Mouse (Mus musculus) left cerebral cortex, adult 8-10 months (tissue): ENCODE results near the gene Ndufaf1. TPM values are rescaled to one million over a fixed set of nuclear protein-coding genes. Genes with fewer than 3 reads are reported as not detected.
"Not testable (repeated sequence)": the region's sequence is repeated elsewhere in the genome, so short reads cannot be mapped to it uniquely, and the experiment has no call there.

Experiments used
- DNase-seq, 2 experiments: peaks; one replicate each; pipeline ENCODE4 v3.0.0; 2022; ENCODE audit warnings: low spot score in 2 of 2
- total RNA-seq, 4 experiments: library from RNA; stranded (reverse); gene quantifications; 2 replicates each; pipeline ENCODE4 v1.2.4; 2022

The Ndufaf1 gene
- total RNA-seq, result 10 to 100 TPM; 28.7 to 31.9 (median 29.8) TPM

DNA sequence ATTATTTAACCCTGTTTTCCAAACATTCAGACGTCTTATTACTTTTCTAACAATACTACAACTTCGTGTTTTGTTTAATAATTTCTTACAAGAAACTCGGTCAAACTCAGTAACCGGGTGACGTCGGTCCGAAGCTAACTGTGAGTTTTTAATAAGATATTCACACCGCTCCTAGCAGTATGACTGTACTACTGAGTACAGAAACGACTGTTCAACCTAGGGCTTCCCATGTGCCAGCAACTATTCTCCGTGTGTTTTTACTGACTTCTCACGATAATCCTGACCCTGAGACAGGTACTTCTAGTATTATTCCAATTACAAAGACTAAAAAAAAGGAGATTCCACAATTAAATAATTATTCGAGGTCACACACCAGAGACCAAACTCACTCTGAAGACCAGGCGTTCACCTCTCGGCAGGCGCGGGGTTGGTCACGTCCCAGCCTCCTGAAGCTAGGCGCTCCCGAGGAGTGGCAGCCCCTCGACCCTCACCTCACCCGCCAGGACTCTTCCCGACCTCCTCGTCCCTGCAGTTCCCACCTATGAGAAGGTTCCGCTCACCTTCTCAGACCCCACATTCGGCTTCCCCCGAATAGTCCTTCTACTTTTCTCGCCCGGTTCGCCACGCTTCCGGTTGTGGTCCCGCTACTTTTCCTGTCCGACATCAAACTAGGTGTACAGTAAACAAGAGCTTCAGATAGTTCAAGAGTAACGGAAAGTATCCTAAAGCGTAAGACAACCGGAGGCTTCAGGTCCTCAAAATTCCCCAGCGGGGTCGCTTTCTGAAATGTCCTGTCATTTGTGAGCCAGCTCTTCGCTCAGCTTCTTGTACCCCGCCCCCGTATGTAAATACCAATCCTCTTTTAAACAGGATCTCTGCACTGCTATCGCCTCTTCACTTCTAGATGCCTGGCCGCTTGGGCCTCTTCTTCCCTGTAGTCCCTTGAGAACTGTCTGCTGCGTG is at the start of gene Ndufaf1:
Gene Ndufaf1 (minus strand): TSS at position 608 of the 963 bp plus-strand sequence.
- peak; percentile 43 to 88 for DNase-seq

DNA sequence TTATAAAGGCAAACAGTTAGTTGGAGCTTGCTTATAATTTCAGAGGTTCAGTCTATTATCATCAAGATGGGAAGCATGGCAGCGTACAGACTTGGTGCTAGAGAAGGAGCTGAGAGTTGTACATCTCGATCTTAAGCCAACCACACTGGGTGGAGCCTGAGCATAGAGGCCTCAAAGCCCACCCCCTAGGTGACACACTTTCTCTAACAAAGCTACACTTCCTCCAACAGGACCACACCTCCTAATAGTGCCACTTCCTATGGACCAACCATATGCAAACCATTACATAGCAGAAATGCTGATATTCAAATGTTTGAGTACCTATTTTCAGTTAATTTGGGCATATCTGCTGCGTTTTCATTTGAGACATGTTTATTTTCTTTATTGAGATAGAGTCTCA is 47.4 kb upstream of the Ndufaf1 start:
- DNase-seq, result no peak

GRCm38 (mm10) chr2:119707676-119708075 is 45.0 kb upstream of the Ndufaf1 start:
- DNase-seq, result no peak

GRCm38 (mm10) chr2:119703171-119703570 is 40.5 kb upstream of the Ndufaf1 start:
- DNase-seq, result no peak

GRCm38 (mm10) chr2:119699962-119700361 is 37.3 kb upstream of the Ndufaf1 start:
- no peak for DNase-seq

DNA sequence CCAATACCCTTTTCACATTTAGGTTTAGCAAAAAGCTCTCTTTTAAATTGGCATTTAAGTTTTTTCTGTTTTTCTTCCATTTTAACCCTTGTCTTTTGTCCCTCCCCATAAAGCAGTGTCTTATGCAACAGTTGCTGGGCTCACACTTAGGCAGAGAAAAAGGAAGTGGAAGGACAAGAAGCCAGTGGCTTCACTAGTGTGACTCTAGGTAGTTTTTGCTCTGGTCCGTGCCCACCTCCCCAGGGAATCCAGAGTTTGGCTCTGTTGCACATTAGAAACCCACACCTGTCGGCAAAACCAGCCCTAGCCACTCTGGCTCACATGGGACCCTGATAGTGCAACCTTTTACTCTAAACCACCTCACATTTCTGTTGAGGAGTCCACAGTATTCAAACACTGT is 35.8 kb upstream of the Ndufaf1 start:
- DNase-seq, result no peak

GRCm38 (mm10) chr2:119696111-119696510 is 33.5 kb upstream of the Ndufaf1 start:
- DNase-seq, result no peak

- DNase-seq, result no peak
Measured at GRCm38 (mm10) chr2:119694826-119695225, 32.2 kb upstream of the Ndufaf1 start.

- no peak for DNase-seq
Measured at GRCm38 (mm10) chr2:119692003-119692701, 29.5 kb upstream of the Ndufaf1 start.

GRCm38 (mm10) chr2:119683706-119684105 is 21.1 kb upstream of the Ndufaf1 start:
- DNase-seq, result no peak

DNA sequence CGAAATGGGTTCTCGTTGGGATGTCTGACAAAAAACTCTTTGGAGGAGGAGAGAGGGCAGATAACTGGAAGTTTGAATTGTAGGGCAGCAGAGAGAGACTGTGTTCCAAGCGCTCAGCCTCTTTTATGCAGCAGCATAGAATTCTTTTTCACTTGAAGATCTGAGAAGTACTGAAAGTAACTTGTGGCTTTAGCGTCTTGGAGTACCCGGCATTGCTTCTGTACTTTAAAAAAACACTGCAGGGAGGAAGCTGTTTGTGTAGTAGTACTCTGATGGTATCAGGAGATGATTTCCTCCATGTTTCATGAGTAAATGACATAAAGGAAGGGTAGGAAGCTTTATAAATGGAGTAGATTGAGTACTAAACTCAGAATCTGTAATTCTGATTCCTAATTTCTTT is 13.2 kb upstream of the Ndufaf1 start:
- no peak for DNase-seq

- DNase-seq, result no peak
Measured at GRCm38 (mm10) chr2:119675215-119675784, 12.7 kb upstream of the Ndufaf1 start.

GRCm38 (mm10) chr2:119674525-119675214 is 12.0 kb upstream of the Ndufaf1 start, which contains the start of gene Rtf1:
Gene Rtf1, plus strand, starts transcription at chr2:119675068.
- DNase-seq, result peak; percentile 82 to 84

DNA sequence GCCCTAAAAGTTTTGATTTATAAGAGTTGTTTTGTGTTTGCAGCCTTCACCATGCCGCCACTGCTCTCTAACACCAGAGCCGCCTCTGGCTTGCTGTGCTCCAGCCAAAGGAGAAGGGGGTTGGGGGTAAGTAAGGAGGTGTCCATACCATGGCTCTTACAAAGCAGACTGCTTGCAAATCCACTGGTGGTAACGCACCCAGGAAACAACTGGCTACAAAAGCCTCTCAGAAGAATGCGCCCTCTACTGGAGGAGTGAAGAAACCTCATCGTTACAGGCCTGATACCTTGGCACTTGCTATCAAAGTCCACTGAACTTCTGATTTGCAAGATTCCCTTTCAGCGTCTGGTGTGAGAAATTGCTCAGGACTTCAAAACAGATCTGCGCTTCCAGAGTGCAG is 6.4 kb upstream of the Ndufaf1 start:
- no peak for DNase-seq

DNA sequence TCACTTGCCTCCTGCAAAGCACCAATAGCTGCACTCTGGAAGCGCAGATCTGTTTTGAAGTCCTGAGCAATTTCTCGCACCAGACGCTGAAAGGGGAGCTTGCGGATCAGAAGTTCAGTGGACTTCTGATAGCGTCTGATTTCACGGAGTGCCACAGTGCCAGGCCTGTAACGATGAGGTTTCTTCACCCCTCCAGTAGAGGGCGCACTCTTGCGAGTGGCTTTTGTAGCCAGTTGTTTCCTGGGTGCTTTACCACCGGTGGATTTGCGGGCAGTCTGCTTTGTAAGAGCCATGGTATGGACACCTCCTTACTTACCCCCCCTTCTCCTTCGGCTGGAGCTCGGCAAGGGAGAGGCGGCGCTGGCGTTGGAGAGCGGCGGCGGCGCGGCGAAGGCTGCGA is 3.1 kb upstream of the Ndufaf1 start:
- DNase-seq, result not testable (repeated sequence)

- no peak for DNase-seq
Measured at GRCm38 (mm10) chr2:119644254-119644653, 18.4 kb downstream of the Ndufaf1 start.

DNA sequence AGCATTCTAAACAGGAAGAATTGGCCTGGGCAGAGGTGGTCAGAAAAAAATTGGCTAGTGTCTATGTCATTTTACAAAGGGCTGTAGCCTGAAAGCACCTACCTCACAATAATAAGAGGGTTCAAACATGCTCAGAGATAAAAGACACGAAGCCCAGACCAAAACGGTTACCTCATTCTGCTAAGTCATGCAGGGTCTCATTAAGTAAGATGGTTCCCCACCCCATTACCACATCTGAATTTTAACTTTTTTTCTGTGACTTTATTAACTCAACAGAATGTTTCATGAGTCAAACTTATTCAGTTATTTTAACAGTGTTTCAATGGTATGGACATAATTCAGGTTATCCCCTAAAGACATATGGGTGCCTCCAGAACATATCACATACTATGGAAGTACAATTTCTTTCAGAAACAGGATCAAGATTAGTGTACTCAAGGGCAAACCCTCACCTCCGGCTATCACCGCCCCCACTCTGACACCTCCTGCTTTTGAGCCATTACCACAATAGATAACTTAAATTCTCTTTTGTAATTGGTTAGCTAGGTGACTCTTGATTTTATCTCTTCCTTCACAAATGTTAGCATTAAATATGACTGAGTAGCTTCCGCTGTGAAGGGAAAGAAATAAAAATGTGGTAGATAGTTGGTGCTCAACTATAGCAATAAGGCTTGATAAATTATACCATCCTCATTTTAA is 21.3 kb downstream of the Ndufaf1 start:
- DNase-seq, result no peak

DNA sequence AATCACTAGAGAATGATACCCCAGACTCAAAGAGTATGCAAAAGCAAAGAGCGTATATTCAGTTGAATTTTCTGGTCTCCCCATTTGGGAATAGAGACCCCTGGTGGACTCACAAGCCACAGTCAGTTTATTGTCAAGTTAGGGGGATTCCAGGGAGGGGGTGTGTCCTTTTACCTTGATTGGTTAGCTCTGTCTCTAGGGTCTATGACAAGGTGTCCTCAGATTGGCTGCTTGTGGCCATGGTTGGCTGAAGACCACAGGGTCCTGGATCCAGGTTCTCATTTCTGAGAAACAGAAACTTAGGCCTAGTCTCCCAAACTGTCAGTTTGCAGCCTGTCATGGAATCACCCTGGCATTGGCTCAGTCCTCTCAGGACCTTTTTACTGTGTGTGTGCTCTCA is 25.8 kb downstream of the Ndufaf1 start:
- DNase-seq, result no peak

DNA sequence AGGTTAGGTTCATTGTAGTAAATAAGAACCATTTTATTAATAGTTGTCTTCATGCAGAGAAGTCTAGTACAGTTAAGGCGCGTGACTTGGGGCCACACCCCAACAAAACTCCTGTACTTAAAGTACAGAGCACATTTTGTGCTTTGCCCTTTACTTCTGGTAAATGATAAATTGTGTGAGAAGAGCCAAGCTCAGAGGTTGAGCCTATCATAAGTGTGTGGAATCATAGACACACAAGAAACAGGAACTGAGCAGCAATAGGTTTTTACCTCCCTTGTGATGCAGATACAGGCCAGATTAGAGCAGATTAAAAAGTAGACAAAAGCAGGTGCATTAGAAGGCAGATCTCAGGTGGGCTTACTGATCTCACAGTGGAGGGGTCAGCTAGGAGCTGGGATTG is 41.3 kb downstream of the Ndufaf1 start:
- DNase-seq, result no peak

- not testable (repeated sequence) for DNase-seq
Measured at GRCm38 (mm10) chr2:119619002-119619401, 43.6 kb downstream of the Ndufaf1 start.
